Comparison of ENCODE assay signal across 16 mouse cellular contexts in genomic region chr11:28833809-28834208, GRCm38 (mm10). TPM values are rescaled to one million over a fixed set of nuclear protein-coding genes. Genes with fewer than 3 reads are reported as not detected.
A peak's percentile ranks its signal among the peaks of the same experiment; 100 is the strongest.
DNase-seq lines count a peak whose midpoint lies in the region; ATAC-seq and TF ChIP-seq lines count a peak whose summit lies in the region.
"Had no signal": no experiment of that assay in that cellular context is flagged by ENCODE, and none has a peak within 500 bp of the region (broad histone marks: within the 10 kb centered on the region; RNA-seq: fewer than 3 reads in every experiment).

No protein-coding gene starts in this region.

- peak; percentile 32 to 51 for DNase-seq in heart, adult 18-20 months
- DNase-seq in heart, postnatal 36 days = no peak
- DNase-seq in lung, embryonic 14.5 days = peak; percentile 62
- DNase-seq in lung, adult 2 months = no peak
- DNase-seq in embryonic facial prominence, embryonic 14.5 days (ENCODE audit: low spot score) = peak; percentile 72
- DNase-seq in retina, embryonic 14.5 days (ENCODE audit: low spot score) = peak; percentile 10
- no peak for DNase-seq in left cerebral cortex, postnatal 4 days
- DNase-seq: cerebellum, postnatal 10 days; kidney, postnatal 10 days; right cerebral cortex, postnatal 4 days had no signal

- no peak for TF ChIP-seq POLR2A in lung, adult 2 months (IDR thresholded peaks at IDR 0.05; ENCODE audit: borderline replicate concordance, extremely low read depth, low read depth, low read length)

- no peak overlapping the region for H3K4me2 ChIP-seq in lung, embryonic 14.5 days
- H3K4me2 ChIP-seq in embryonic facial prominence, embryonic 14.5 days (ENCODE audit: low read depth, low read length) = no peak overlapping the region
- H3K4me2 ChIP-seq: embryonic facial prominence, embryonic 15.5 days; forebrain, embryonic 15.5 days; midbrain, embryonic 13.5 days had no signal

- peak; percentile 66 for ATAC-seq in lung, embryonic 14.5 days (ENCODE audit: insufficient read depth)
- ATAC-seq in embryonic facial prominence, embryonic 14.5 days (ENCODE audit: low read depth) = peak; percentile 75; the same call in 1 of the 2 replicates
- ATAC-seq in CD4-positive, CD25-positive, alpha-beta regulatory T cell, adult 4 months = no peak
- ATAC-seq: forebrain, embryonic 15.5 days; inflammation-experienced regulatory T-cells, adult 6 months; midbrain, embryonic 13.5 days had no signal

- no peaks in the 10 kb centered on the region for H3K36me3 ChIP-seq in lung, embryonic 14.5 days (ENCODE audit: insufficient read depth)
- no peaks in the 10 kb centered on the region for H3K36me3 ChIP-seq in embryonic facial prominence, embryonic 14.5 days (ENCODE audit: control insufficient read depth, insufficient read depth, low read length)
- H3K36me3 ChIP-seq: embryonic facial prominence, embryonic 15.5 days; forebrain, embryonic 15.5 days; midbrain, embryonic 13.5 days had no signal

- no peak overlapping the region for H3K9ac ChIP-seq in lung, embryonic 14.5 days
- H3K9ac ChIP-seq in embryonic facial prominence, embryonic 14.5 days (ENCODE audit: low read depth, low read length) = no peak overlapping the region
- H3K9ac ChIP-seq: embryonic facial prominence, embryonic 15.5 days; forebrain, embryonic 15.5 days; midbrain, embryonic 13.5 days had no signal

- no peaks in the 10 kb centered on the region for H3K27me3 ChIP-seq in lung, embryonic 14.5 days (ENCODE audit: insufficient read depth, low read length)
- no peaks in the 10 kb centered on the region for H3K27me3 ChIP-seq in embryonic facial prominence, embryonic 14.5 days (replicated peaks; ENCODE audit: control insufficient read depth, insufficient read depth, low read length)
- H3K27me3 ChIP-seq: CH12.LX; embryonic facial prominence, embryonic 15.5 days; forebrain, embryonic 15.5 days; midbrain, embryonic 13.5 days had no signal

- H3K4me3 ChIP-seq in lung, embryonic 14.5 days (ENCODE audit: low read depth, low read length) = no peak overlapping the region
- no peak overlapping the region for H3K4me3 ChIP-seq in lung, adult 2 months (replicated peaks; ENCODE audit: extremely low read depth, low read depth, low read length)
- no peak overlapping the region for H3K4me3 ChIP-seq in embryonic facial prominence, embryonic 14.5 days (ENCODE audit: low read depth, low read length)
- H3K4me3 ChIP-seq: embryonic facial prominence, embryonic 15.5 days; forebrain, embryonic 15.5 days; midbrain, embryonic 13.5 days had no signal

- intact Hi-C loops in heart, postnatal 36 days (cut with DNase I) = no loop called here
- intact Hi-C loops in left cerebral cortex, postnatal 4 days (cut with DNase I) = no loop called here

- no peak for TF ChIP-seq CTCF in lung, embryonic 14.5 days (IDR thresholded peaks at IDR 0.05; ENCODE audit: low read depth)
- no peak for TF ChIP-seq CTCF in lung, adult 2 months (IDR thresholded peaks at IDR 0.05; ENCODE audit: insufficient read depth, low read length)

- no peak overlapping the region for H3K27ac ChIP-seq in lung, embryonic 14.5 days (ENCODE audit: low read depth)
- H3K27ac ChIP-seq in embryonic facial prominence, embryonic 14.5 days (replicated peaks; ENCODE audit: low read depth, low read length) = 0 out of 2 replicates have a peak overlapping the region, but pooled peaks have one; percentile 18
- H3K27ac ChIP-seq: embryonic facial prominence, embryonic 15.5 days; forebrain, embryonic 15.5 days; midbrain, embryonic 13.5 days had no signal

- no peaks in the 10 kb centered on the region for H3K4me1 ChIP-seq in lung, embryonic 14.5 days (ENCODE audit: insufficient read depth)
- no peaks in the 10 kb centered on the region for H3K4me1 ChIP-seq in lung, adult 2 months (ENCODE audit: control insufficient read depth, insufficient read depth, low read length)
- peaks cover 14% of the 10 kb centered on the region for H3K4me1 ChIP-seq in embryonic facial prominence, embryonic 14.5 days (ENCODE audit: control insufficient read depth, insufficient read depth, low read length)
- H3K4me1 ChIP-seq: embryonic facial prominence, embryonic 15.5 days; forebrain, embryonic 15.5 days; midbrain, embryonic 13.5 days had no signal

- 27% methylated on average over 3 of the region's 3 CpGs for WGBS in lung, embryonic 14.5 days
- WGBS in lung, adult 2 months = 32% methylated on average over 3 of the region's 3 CpGs
- WGBS in embryonic facial prominence, embryonic 14.5 days = 22% methylated on average over 3 of the region's 3 CpGs

- H3K9me3 ChIP-seq in lung, embryonic 14.5 days (ENCODE audit: low read depth, low read length) = no peaks in the 10 kb centered on the region
- no peaks in the 10 kb centered on the region for H3K9me3 ChIP-seq in embryonic facial prominence, embryonic 14.5 days (ENCODE audit: control insufficient read depth, low read length)
- H3K9me3 ChIP-seq: embryonic facial prominence, embryonic 15.5 days; forebrain, embryonic 15.5 days; midbrain, embryonic 13.5 days had no signal

RNA-seq across cellular contexts. Expression of gene Efemp1, which starts 19.2 kb away (rescaled TPM):
- 10 to 100 TPM; 20.3 to 23.4 TPM for total RNA-seq in heart, adult 18-20 months (2021)
- total RNA-seq in heart, postnatal 36 days (2021) = 10 to 100 TPM; 17.7 to 24.3 TPM
- 9.5 and 9.6 TPM in 2 replicates for polyA plus RNA-seq in lung, embryonic 14.5 days (2014; fragmentation: Nextera tagmentation; extraction: Ambion mirVana)
- polyA plus RNA-seq in lung, adult 2 months (2012; rRNA removed) = 112 and 121 TPM in 2 replicates
- polyA plus RNA-seq in embryonic facial prominence, embryonic 14.5 days (2014; fragmentation: Nextera tagmentation; extraction: Ambion mirVana) = 64.5 and 74.7 TPM in 2 replicates
- 1 to 10 TPM; 3.0 to 3.3 TPM for total RNA-seq in left cerebral cortex, postnatal 4 days (2021)
- not detected for polyA plus RNA-seq in CD4-positive, CD25-positive, alpha-beta regulatory T cell, adult 4 months (2017; shearing (Covaris generic))
- total RNA-seq: CH12.LX had no signal
- polyA plus RNA-seq: inflammation-experienced regulatory T-cells, adult 6 months had no signal

Comparison
In these comparisons a context has a peak if more than half of its experiments do, and no peak if none do; other contexts are left out.
1. DNase-seq: peak in heart, adult 18-20 months (2 of 2), lung, embryonic 14.5 days (single experiment), embryonic facial prominence, embryonic 14.5 days (single experiment) and retina, embryonic 14.5 days (single experiment); none in heart, postnatal 36 days (0 of 2), lung, adult 2 months (single experiment) and left cerebral cortex, postnatal 4 days (single experiment).
2. RNA of gene Efemp1, which starts 19.2 kb away (polyA plus RNA-seq): 112 to 121 TPM in lung, adult 2 months, 64.5 to 74.7 TPM in embryonic facial prominence, embryonic 14.5 days and 9.5 to 9.6 TPM in lung, embryonic 14.5 days; not detected in CD4-positive, CD25-positive, alpha-beta regulatory T cell, adult 4 months; every median in the first group is over 10 times any median in the second.